Mouse (Mus musculus): Measurements from ENCODE around the gene Paics. TPM values are rescaled to one million over a fixed set of nuclear protein-coding genes. Genes with fewer than 3 reads are reported as not detected.
A peak's percentile ranks its signal among the peaks of the same experiment; 100 is the strongest.
"Not testable (repeated sequence)": the region's sequence is repeated elsewhere in the genome, so short reads cannot be mapped to it uniquely, and the experiment has no call there.

The Paics gene
- total RNA-seq (2021) (100 to 1,000 TPM; 173 to 196 TPM), polyA plus RNA-seq (2012; rRNA removed) (37.4 and 72.8 TPM in 2 replicates)
- long read RNA-seq, transcript Paics-203 (10 exons, 2,345 nt): minor isoform, 9 of 135 reads
- long read RNA-seq, transcript Paics-201 (9 exons, 2,482 nt): major isoform, 104 of 135 reads
- long read RNA-seq, partial matches to known transcripts: 14 of 135 reads
- long read RNA-seq, other reads (novel, unspliced or antisense): 6 of 135 reads

- DNase-seq: peak; percentile 99
These were observed at the start of gene Paics, which contains the start of gene Ppat for GRCm38 (mm10) chr5:76951106-76952027. Gene Paics (plus strand): TSS chr5:76951307. Gene Ppat (minus strand): TSS chr5:76951578.

GRCm38 (mm10) chr5:76902131-76902530 lies 49.0 kb upstream of the Paics start:
- no peak for DNase-seq

- DNase-seq: no peak
These were observed 46.2 kb upstream of the Paics start for GRCm38 (mm10) chr5:76904713-76905404.

GRCm38 (mm10) chr5:76905405-76906154 lies 45.5 kb upstream of the Paics start, which contains the start of gene Aasdh:
Gene Aasdh (minus strand): TSS chr5:76905514.
- DNase-seq: peak; percentile 96

GRCm38 (mm10) chr5:76906155-76906499 lies 45.0 kb upstream of the Paics start:
- no peak for DNase-seq

GRCm38 (mm10) chr5:76910807-76911206 lies 40.3 kb upstream of the Paics start:
- no peak for DNase-seq

- DNase-seq: not testable (repeated sequence)
These were observed 38.6 kb upstream of the Paics start for GRCm38 (mm10) chr5:76912522-76912921.

GRCm38 (mm10) chr5:76922833-76923232 lies 28.3 kb upstream of the Paics start:
- DNase-seq: peak; percentile 6

GRCm38 (mm10) chr5:76923428-76923827 lies 27.7 kb upstream of the Paics start:
- DNase-seq: peak; percentile 74

- no peak for DNase-seq
These were observed 26.8 kb upstream of the Paics start for GRCm38 (mm10) chr5:76924296-76924695.

- DNase-seq: peak; percentile 48
These were observed 22.8 kb upstream of the Paics start for GRCm38 (mm10) chr5:76928124-76928832.

GRCm38 (mm10) chr5:76929180-76929877 lies 21.8 kb upstream of the Paics start:
- DNase-seq: peak; percentile 15

- DNase-seq: no peak
These were observed 11.4 kb upstream of the Paics start for GRCm38 (mm10) chr5:76939717-76940116.

- DNase-seq: no peak
These were observed 9.1 kb upstream of the Paics start for GRCm38 (mm10) chr5:76941975-76942374.

GRCm38 (mm10) chr5:76942505-76942904 lies 8.6 kb upstream of the Paics start:
- DNase-seq: no peak

GRCm38 (mm10) chr5:76944965-76945677 lies 6.0 kb upstream of the Paics start:
- DNase-seq: no peak

GRCm38 (mm10) chr5:76945678-76946033 lies 5.5 kb upstream of the Paics start:
- no peak for DNase-seq

- DNase-seq: no peak
These were observed 4.0 kb upstream of the Paics start for GRCm38 (mm10) chr5:76947142-76947541.

GRCm38 (mm10) chr5:76947758-76948157 lies 3.3 kb upstream of the Paics start:
- DNase-seq: no peak
